Mouse (Mus musculus) testis, adult 2 months (tissue): ENCODE results near the gene Fbxo10. TPM values are rescaled to one million over a fixed set of nuclear protein-coding genes. Genes with fewer than 3 reads are reported as not detected.
"Not testable (repeated sequence)": the region's sequence is repeated elsewhere in the genome, so short reads cannot be mapped to it uniquely, and the experiment has no call there.

Experiments
- H3K27ac ChIP-seq: fragments of 200-500 bp; 2 replicates; pipeline ENCODE4 v1.5.1; 2012; ENCODE audit warnings: low read depth, low read length; ENCODE audit not compliant: control insufficient read depth, insufficient read depth
- H3K27me3 ChIP-seq: fragments of 200-500 bp; 2 replicates; pipeline ENCODE4 v1.6.1; 2012; ENCODE audit warnings: mild to moderate bottlenecking, low read length, moderate library complexity; ENCODE audit not compliant: control insufficient read depth, insufficient read depth
- H3K36me3 ChIP-seq: fragments of 200-500 bp; 2 replicates; pipeline ENCODE4 v1.6.1; 2012; ENCODE audit warnings: mild to moderate bottlenecking, low read length; ENCODE audit not compliant: control insufficient read depth, insufficient read depth
- H3K4me1 ChIP-seq: fragments of 200-500 bp; 2 replicates; pipeline ENCODE4 v1.6.1; 2012; ENCODE audit warnings: low read length; ENCODE audit not compliant: control insufficient read depth, insufficient read depth
- H3K4me3 ChIP-seq: fragments of 200-500 bp; 2 replicates; pipeline ENCODE4 v1.5.1; 2012; ENCODE audit warnings: low read depth, mild to moderate bottlenecking, low read length, moderate library complexity, mixed read lengths; ENCODE audit not compliant: control insufficient read depth
- CTCF ChIP-seq: fragments of 200-500 bp; IDR thresholded peaks from 2 replicates; pipeline ENCODE4 v1.5.1; 2012; ENCODE audit warnings: low read depth, mild to moderate bottlenecking, inconsistent platforms, low read length, moderate library complexity; ENCODE audit not compliant: control insufficient read depth, insufficient read depth, insufficient replicate concordance
- POLR2A ChIP-seq: fragments of 200-500 bp; IDR thresholded peaks from 2 replicates; pipeline ENCODE4 v1.6.1; 2012; ENCODE audit warnings: low read depth, mild to moderate bottlenecking, inconsistent platforms, low read length, moderate library complexity; ENCODE audit not compliant: control insufficient read depth
- polyA plus RNA-seq: library from polyadenylated mRNA; depleted of rRNA; stranded (reverse); fragments of >200 nt; gene quantifications from 2 replicates; pipeline ENCODE4 v1.2.3, GENCODE M21; 2012

Gene Fbxo10
- polyA plus RNA-seq, 1 experiment = 3.0 TPM

GRCm38 (mm10) chr4:45097198-45097872 lies 12.9 kb upstream of the Fbxo10 start:
- H3K36me3 ChIP-seq = no peaks in the 10 kb centered on the region
- H3K4me3 ChIP-seq = no peak overlapping the region
- peaks cover 3% of the 10 kb centered on the region for H3K4me1 ChIP-seq
- no peak for TF ChIP-seq POLR2A
- peak; percentile 95 for TF ChIP-seq CTCF
- no peaks in the 10 kb centered on the region for H3K27me3 ChIP-seq
- H3K27ac ChIP-seq = no peak overlapping the region

GRCm38 (mm10) chr4:45084895-45085290 lies 489 bp upstream of the Fbxo10 start:
- no peaks in the 10 kb centered on the region for H3K36me3 ChIP-seq
- peak overlapping the region; percentile 84 for H3K4me3 ChIP-seq
- no peak for TF ChIP-seq CTCF
- TF ChIP-seq POLR2A = no peak
- no peaks in the 10 kb centered on the region for H3K27me3 ChIP-seq
- peaks cover 4% of the 10 kb centered on the region for H3K4me1 ChIP-seq
- H3K27ac ChIP-seq = no peak overlapping the region

GRCm38 (mm10) chr4:45083487-45083886 lies 917 bp downstream of the Fbxo10 start:
- TF ChIP-seq CTCF (no peak), POLR2A (no peak)
- Histone ChIP-seq H3K27me3 (no peaks in the 10 kb centered on the region), H3K4me3 (no peak overlapping the region), H3K27ac (no peak overlapping the region), H3K4me1 (peaks cover 4% of the 10 kb centered on the region), H3K36me3 (no peaks in the 10 kb centered on the region)

GRCm38 (mm10) chr4:45082951-45083350 lies 1.5 kb downstream of the Fbxo10 start:
- Histone ChIP-seq H3K27ac (no peak overlapping the region), H3K36me3 (no peaks in the 10 kb centered on the region), H3K27me3 (no peaks in the 10 kb centered on the region), H3K4me3 (no peak overlapping the region), H3K4me1 (peaks cover 4% of the 10 kb centered on the region)
- TF ChIP-seq POLR2A = no peak
- TF ChIP-seq CTCF = no peak

- not testable (repeated sequence) for H3K27me3 ChIP-seq, H3K4me1 ChIP-seq, H3K4me3 ChIP-seq, H3K27ac ChIP-seq, H3K36me3 ChIP-seq
Observed at GRCm38 (mm10) chr4:45081041-45081440, 3.4 kb downstream of the Fbxo10 start.

GRCm38 (mm10) chr4:45073544-45073943 lies 10.9 kb downstream of the Fbxo10 start:
- no peak overlapping the region for H3K27ac ChIP-seq
- no peaks in the 10 kb centered on the region for H3K27me3 ChIP-seq
- TF ChIP-seq CTCF = no peak
- TF ChIP-seq POLR2A = no peak
- no peaks in the 10 kb centered on the region for H3K36me3 ChIP-seq
- H3K4me3 ChIP-seq = no peak overlapping the region
- no peaks in the 10 kb centered on the region for H3K4me1 ChIP-seq

- Histone ChIP-seq H3K27ac (no peak overlapping the region), H3K4me1 (no peaks in the 10 kb centered on the region), H3K4me3 (no peak overlapping the region), H3K27me3 (no peaks in the 10 kb centered on the region), H3K36me3 (no peaks in the 10 kb centered on the region)
- TF ChIP-seq POLR2A = no peak
Observed at GRCm38 (mm10) chr4:45072261-45072973, 12.0 kb downstream of the Fbxo10 start.
